Mouse (Mus musculus) intestine, embryonic 14.5 days (tissue): ENCODE measurements around the gene Cstad. TPM values are rescaled to one million over a fixed set of nuclear protein-coding genes. Genes with fewer than 3 reads are reported as not detected.
A peak's percentile ranks its signal among the peaks of the same experiment; 100 is the strongest.

ENCODE experiments used
- ATAC-seq: fragments of 200-750 bp; cut with Nextera tagmentation; replicated peaks from 2 replicates; pipeline ENCODE4 v1.8.0; 2017; ENCODE audit warnings: low read depth, moderate number of reproducible peaks, moderate TSS enrichment, moderate library complexity; ENCODE audit not compliant: low FRiP score, low TSS enrichment
- DNase-seq: peaks from one replicate; pipeline ENCODE4 v3.0.0-alpha.2; 2018; ENCODE audit warnings: low spot score
- H3K27ac ChIP-seq: fragments of 300-500 bp; sonication (generic); 2 replicates; pipeline ENCODE4 v1.5.1; 2014; ENCODE audit warnings: low read depth, mild to moderate bottlenecking, control low read depth
- H3K27me3 ChIP-seq: fragments of 300-500 bp; sonication (generic); replicated peaks from 2 replicates; pipeline ENCODE4 v1.6.1; 2014; ENCODE audit warnings: low read length, control low read depth; ENCODE audit not compliant: control insufficient read depth, insufficient read depth
- H3K36me3 ChIP-seq: fragments of 300-500 bp; sonication (generic); 2 replicates; pipeline ENCODE4 v1.6.1; 2014; ENCODE audit warnings: low read length, control low read depth; ENCODE audit not compliant: control insufficient read depth, insufficient read depth
- H3K4me1 ChIP-seq: fragments of 300-500 bp; sonication (generic); replicated peaks from 2 replicates; pipeline ENCODE4 v1.6.1; 2014; ENCODE audit warnings: low read length, control low read depth, mixed read lengths; ENCODE audit not compliant: control insufficient read depth, insufficient read depth
- H3K4me2 ChIP-seq: fragments of 300-500 bp; sonication (generic); 2 replicates; pipeline ENCODE4 v1.6.1; 2014; ENCODE audit warnings: low read length
- H3K4me3 ChIP-seq: fragments of 300-500 bp; sonication (generic); 2 replicates; pipeline ENCODE4 v1.5.1; 2014; ENCODE audit warnings: low read depth, low read length, control low read depth, mixed read lengths
- H3K9ac ChIP-seq: fragments of 300-500 bp; sonication (generic); 2 replicates; pipeline ENCODE4 v1.6.1; 2014; ENCODE audit warnings: mild to moderate bottlenecking, low read length
- H3K9me3 ChIP-seq: fragments of 300-500 bp; sonication (generic); 2 replicates; pipeline ENCODE4 v1.6.1; 2016; ENCODE audit warnings: low read length, control low read depth; ENCODE audit not compliant: control insufficient read depth
- WGBS: fragments of 180-500 bp; shearing (Covaris S2); extraction: QIAGEN DNeasy Blood & Tissue Kit; methylation state at CpG from one replicate; pipeline ENCODE4 v1.1.7; 2014; 5-methylcytosine and 5-hydroxymethylcytosine counted together
- polyA plus RNA-seq: library from polyadenylated mRNA; unstranded; fragments of >200 nt; fragmentation: Nextera tagmentation; extraction: Ambion mirVana; gene quantifications from 2 replicates; pipeline ENCODE4 v1.2.1, GENCODE M21; 2014

Cstad gene
- polyA plus RNA-seq, 1 experiment from 2014 or later, result 0.99 TPM

DNA sequence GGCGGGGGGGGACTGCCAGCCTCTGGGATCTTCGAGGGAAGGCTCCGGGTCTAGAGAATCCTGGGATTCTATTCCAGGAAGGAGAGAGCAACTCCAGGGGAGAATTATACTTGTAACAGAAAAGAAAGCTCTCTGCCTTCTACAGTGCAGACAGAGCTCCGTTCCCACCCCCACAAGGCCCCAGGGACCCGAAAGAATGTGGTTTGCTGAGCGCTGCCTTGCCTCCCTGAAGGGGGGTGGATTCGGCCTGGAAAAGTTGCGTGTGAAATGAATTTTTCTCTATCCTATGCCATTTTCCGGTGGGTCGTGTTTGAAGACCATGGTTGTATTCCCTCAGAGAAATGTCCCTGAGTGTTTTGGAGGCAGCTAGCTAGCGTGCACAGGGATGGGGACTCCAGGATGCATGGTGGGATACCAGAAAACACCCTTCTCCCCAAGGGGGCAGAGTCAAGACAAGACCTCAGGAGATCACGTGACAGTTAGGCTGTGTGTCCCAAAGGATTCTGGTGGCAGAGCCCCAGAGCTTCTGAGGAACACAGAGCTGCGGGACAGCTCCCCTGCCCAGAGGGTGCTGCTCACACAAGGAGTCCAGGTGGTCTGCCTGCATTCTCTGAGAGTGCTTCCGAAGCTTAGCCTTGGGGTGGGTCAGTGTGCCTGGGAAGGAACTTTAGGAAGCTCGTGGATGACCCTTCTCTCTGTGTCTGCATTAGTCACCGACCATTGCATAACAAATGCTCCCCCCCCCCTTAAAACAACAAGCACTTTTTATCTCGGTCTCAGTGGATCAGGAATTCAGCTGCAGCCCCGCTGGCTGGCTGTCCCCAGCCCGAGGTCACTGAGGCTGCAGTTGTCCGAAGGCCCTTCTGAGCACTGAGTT lies 6.4 kb downstream of the Cstad start:
- Histone ChIP-seq H3K4me2 (peak overlapping the region; percentile 34), H3K36me3 (no peaks in the 10 kb centered on the region), H3K4me3 (no peak overlapping the region), H3K27ac (peak overlapping the region; percentile 87), H3K27me3 (no peaks in the 10 kb centered on the region), H3K9me3 (no peaks in the 10 kb centered on the region), H3K4me1 (peaks cover 58% of the 10 kb centered on the region), H3K9ac (peak overlapping the region; percentile 27; the same call in 1 of the 2 replicates)
- DNase-seq, result no peak
- ATAC-seq, result no peak
- 11% methylated on average over 20 of the region's 20 CpGs for WGBS

GRCm38 (mm10) chr2:30602451-30602850 lies 7.6 kb downstream of the Cstad start:
- no peaks in the 10 kb centered on the region for H3K9me3 ChIP-seq
- H3K4me2 ChIP-seq, result no peak overlapping the region
- H3K9ac ChIP-seq, result no peak overlapping the region
- H3K27ac ChIP-seq, result no peak overlapping the region
- no peaks in the 10 kb centered on the region for H3K27me3 ChIP-seq
- H3K4me1 ChIP-seq, result peaks cover 68% of the 10 kb centered on the region
- H3K36me3 ChIP-seq, result no peaks in the 10 kb centered on the region
- ATAC-seq, result no peak
- DNase-seq, result no peak
- H3K4me3 ChIP-seq, result no peak overlapping the region

- H3K27me3 ChIP-seq, result no peaks in the 10 kb centered on the region
- H3K4me1 ChIP-seq, result peaks cover 68% of the 10 kb centered on the region
- WGBS, result 62% methylated on average over 5 of the region's 5 CpGs
- no peaks in the 10 kb centered on the region for H3K9me3 ChIP-seq
- no peak overlapping the region for H3K9ac ChIP-seq
- H3K4me2 ChIP-seq, result no peak overlapping the region
- H3K4me3 ChIP-seq, result no peak overlapping the region
- no peaks in the 10 kb centered on the region for H3K36me3 ChIP-seq
- DNase-seq (no peak), ATAC-seq (no peak)
- H3K27ac ChIP-seq, result peak overlapping the region; percentile 55
These were observed 8.9 kb downstream of the Cstad start for GRCm38 (mm10) chr2:30603731-30604130.

DNA sequence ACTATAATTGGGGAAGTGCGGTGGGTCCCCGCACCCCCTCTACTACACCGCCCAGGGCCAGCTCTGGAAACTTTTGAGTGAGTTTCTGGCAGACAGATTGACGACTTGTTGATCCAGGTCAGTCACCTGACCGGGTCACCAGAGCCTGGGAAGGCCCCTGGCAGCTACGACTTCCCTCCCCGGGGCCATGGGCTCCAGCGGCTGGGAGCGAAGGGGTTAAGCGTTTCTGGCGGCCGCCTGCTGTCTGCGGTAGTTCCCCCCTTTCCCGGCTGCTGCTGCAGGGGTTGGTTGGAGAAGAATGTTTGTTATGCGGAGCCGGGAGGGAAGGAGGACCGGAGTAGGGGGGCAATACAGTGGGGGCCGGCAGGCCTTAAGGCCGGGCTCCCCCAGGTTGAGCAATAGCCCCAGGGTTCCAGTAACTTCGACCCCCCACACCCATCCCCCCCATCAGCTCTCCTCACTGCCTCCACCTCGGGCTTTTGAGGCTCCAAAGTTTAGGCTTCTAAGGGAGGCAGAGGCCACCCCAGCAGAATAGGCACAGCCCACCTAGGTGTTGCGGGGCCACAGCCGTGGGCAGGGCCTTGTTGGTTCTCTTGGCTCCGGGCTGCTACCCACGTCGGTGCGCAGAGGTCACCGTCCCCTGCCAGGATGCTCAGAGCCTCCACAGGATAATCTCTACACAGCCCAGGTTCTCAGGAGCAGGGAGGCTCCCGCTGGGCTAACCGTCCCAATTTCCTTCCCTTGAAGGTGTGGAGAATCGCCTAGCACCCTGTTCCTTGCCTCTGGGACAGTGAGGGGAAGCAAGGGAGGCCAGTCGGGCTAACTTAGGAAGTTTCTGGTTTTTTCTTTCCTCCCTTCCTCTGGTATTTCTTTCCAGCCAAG lies 10.3 kb downstream of the Cstad start:
- WGBS, result 2% methylated on average over 32 of the region's 32 CpGs
- ATAC-seq, result peak; percentile 7; the same call in 1 of the 2 replicates
- H3K9ac ChIP-seq, result no peak overlapping the region
- peak; percentile 81 for DNase-seq
- no peaks in the 10 kb centered on the region for H3K27me3 ChIP-seq
- no peaks in the 10 kb centered on the region for H3K9me3 ChIP-seq
- H3K36me3 ChIP-seq, result no peaks in the 10 kb centered on the region
- peak overlapping the region; percentile 55 for H3K27ac ChIP-seq
- no peak overlapping the region for H3K4me3 ChIP-seq
- peaks cover 61% of the 10 kb centered on the region for H3K4me1 ChIP-seq
- H3K4me2 ChIP-seq, result peak overlapping the region; percentile 34

DNA sequence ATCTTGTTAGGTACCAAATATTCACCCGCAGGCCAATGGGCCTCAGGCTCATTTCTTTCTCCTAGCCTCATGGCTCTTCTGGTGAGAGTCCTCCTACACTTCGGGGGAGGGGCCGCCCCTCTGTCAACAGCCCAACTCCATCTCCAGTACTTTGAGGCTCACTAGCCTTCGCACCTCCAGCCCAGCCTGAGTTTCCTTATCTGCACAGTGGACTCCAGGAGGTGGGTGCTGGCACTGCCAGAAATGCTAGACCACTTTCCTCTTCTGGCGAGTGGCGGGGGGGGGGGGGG lies 10.9 kb downstream of the Cstad start:
- H3K27ac ChIP-seq, result peak overlapping the region; percentile 55
- no peaks in the 10 kb centered on the region for H3K36me3 ChIP-seq
- no peak overlapping the region for H3K4me2 ChIP-seq
- ATAC-seq (no peak), DNase-seq (no peak)
- no peak overlapping the region for H3K9ac ChIP-seq
- H3K27me3 ChIP-seq, result no peaks in the 10 kb centered on the region
- no peaks in the 10 kb centered on the region for H3K9me3 ChIP-seq
- H3K4me1 ChIP-seq, result peaks cover 56% of the 10 kb centered on the region
- 8% methylated on average over 5 of the region's 6 CpGs for WGBS
- H3K4me3 ChIP-seq, result no peak overlapping the region

- no peak overlapping the region for H3K4me3 ChIP-seq
- H3K4me1 ChIP-seq, result peaks cover 46% of the 10 kb centered on the region
- no peak overlapping the region for H3K4me2 ChIP-seq
- H3K9ac ChIP-seq, result no peak overlapping the region
- H3K9me3 ChIP-seq, result no peaks in the 10 kb centered on the region
- no peak for ATAC-seq
- no peaks in the 10 kb centered on the region for H3K27me3 ChIP-seq
- 0 out of 2 replicates have a peak overlapping the region, but pooled peaks have one; percentile 19 for H3K27ac ChIP-seq
- 24% methylated on average over 23 of the region's 23 CpGs for WGBS
- no peaks in the 10 kb centered on the region for H3K36me3 ChIP-seq
- DNase-seq, result no peak
These were observed 11.8 kb downstream of the Cstad start for GRCm38 (mm10) chr2:30606621-30607052.

GRCm38 (mm10) chr2:30607941-30608340 lies 13.1 kb downstream of the Cstad start:
- 58% methylated on average over 8 of the region's 8 CpGs for WGBS
- Histone ChIP-seq H3K27me3 (no peaks in the 10 kb centered on the region), H3K9ac (no peak overlapping the region), H3K27ac (no peak overlapping the region), H3K4me1 (peaks cover 38% of the 10 kb centered on the region), H3K36me3 (no peaks in the 10 kb centered on the region), H3K4me3 (no peak overlapping the region), H3K9me3 (no peaks in the 10 kb centered on the region), H3K4me2 (no peak overlapping the region)
- ATAC-seq (no peak), DNase-seq (no peak)

- no peaks in the 10 kb centered on the region for H3K36me3 ChIP-seq
- ATAC-seq (no peak), DNase-seq (no peak)
- H3K4me1 ChIP-seq, result peaks cover 36% of the 10 kb centered on the region
- no peaks in the 10 kb centered on the region for H3K9me3 ChIP-seq
- H3K4me2 ChIP-seq, result no peak overlapping the region
- WGBS, result 85% methylated on average over 10 of the region's 10 CpGs
- H3K27me3 ChIP-seq, result no peaks in the 10 kb centered on the region
- no peak overlapping the region for H3K27ac ChIP-seq
- no peak overlapping the region for H3K4me3 ChIP-seq
- H3K9ac ChIP-seq, result no peak overlapping the region
These were observed 13.9 kb downstream of the Cstad start for GRCm38 (mm10) chr2:30608690-30609201.
